Mouse (Mus musculus) liver, adult (tissue): Measurements from ENCODE around the gene Slc9a2.

Experiments
- GATA4 ChIP-seq: IDR thresholded peaks from 2 replicates; pipeline ENCODE4 v1.6.1; 2014; ENCODE audit warnings: mild to moderate bottlenecking, low read length; ENCODE audit not compliant: insufficient replicate concordance

Gene Slc9a2

GRCm38 (mm10) chr1:40799121-40799520 lies 118.7 kb downstream of the Slc9a2 start:
- TF ChIP-seq GATA4, result no peak

GRCm38 (mm10) chr1:40800908-40801307 lies 120.5 kb downstream of the Slc9a2 start:
- no peak for TF ChIP-seq GATA4

- TF ChIP-seq GATA4, result no peak
These were observed 122.4 kb downstream of the Slc9a2 start for GRCm38 (mm10) chr1:40802759-40803158.

GRCm38 (mm10) chr1:40804118-40804517 lies 123.7 kb downstream of the Slc9a2 start:
- TF ChIP-seq GATA4, result no peak

- no peak for TF ChIP-seq GATA4
These were observed 125.0 kb downstream of the Slc9a2 start, which contains the start of gene Tmem182 for GRCm38 (mm10) chr1:40805351-40805750. Tmem182 (plus strand) TSS chr1:40805601.

GRCm38 (mm10) chr1:40805891-40806290 lies 125.5 kb downstream of the Slc9a2 start:
- TF ChIP-seq GATA4, result no peak

- TF ChIP-seq GATA4, result no peak
These were observed 128.3 kb downstream of the Slc9a2 start for GRCm38 (mm10) chr1:40808643-40809042.

- no peak for TF ChIP-seq GATA4
These were observed 134.9 kb downstream of the Slc9a2 start for GRCm38 (mm10) chr1:40815071-40815845.
